Mouse (Mus musculus) liver, adult 2 months (tissue): ENCODE results near the gene Pdgfd. TPM values are rescaled to one million over a fixed set of nuclear protein-coding genes. Genes with fewer than 3 reads are reported as not detected.

Source experiments
- DNase-seq: peaks from one replicate; pipeline ENCODE4 v3.0.0-alpha.2; 2011; ENCODE audit warnings: low read depth, low spot score; ENCODE audit errors: extremely low read depth
- H3K27ac ChIP-seq: fragments of 200-500 bp; replicated peaks from 2 replicates; pipeline ENCODE4 v1.5.1; 2012; ENCODE audit warnings: low read depth, mild to moderate bottlenecking, control low read depth, inconsistent platforms, low read length; ENCODE audit not compliant: insufficient read depth
- H3K27me3 ChIP-seq: fragments of 200-500 bp; 2 replicates; pipeline ENCODE4 v1.6.1; 2012; ENCODE audit warnings: mild to moderate bottlenecking, moderate library complexity, low read length, inconsistent platforms; ENCODE audit not compliant: control insufficient read depth, insufficient read depth
- H3K36me3 ChIP-seq: fragments of 200-500 bp; 2 replicates; pipeline ENCODE4 v1.6.1; 2012; ENCODE audit warnings: low read length, inconsistent platforms; ENCODE audit not compliant: control insufficient read depth, insufficient read depth
- H3K4me1 ChIP-seq: fragments of 200-500 bp; 2 replicates; pipeline ENCODE4 v1.6.1; 2011; ENCODE audit warnings: low read length; ENCODE audit not compliant: control insufficient read depth, insufficient read depth
- H3K4me3 ChIP-seq: fragments of 200-500 bp; 2 replicates; pipeline ENCODE4 v1.5.1; 2011; ENCODE audit warnings: low read depth, mild to moderate bottlenecking, control low read depth, low read length, moderate library complexity; ENCODE audit not compliant: insufficient read depth
- H3K79me2 ChIP-seq: fragments of 200-500 bp; 2 replicates; pipeline ENCODE4 v1.6.1; 2012; ENCODE audit warnings: inconsistent platforms, mild to moderate bottlenecking, low read length, moderate library complexity; ENCODE audit not compliant: control insufficient read depth, insufficient read depth
- H3K9ac ChIP-seq: fragments of 200-500 bp; 2 replicates; pipeline ENCODE4 v1.6.1; 2012; ENCODE audit warnings: low read depth, mild to moderate bottlenecking, control low read depth, inconsistent platforms, low read length
- CTCF ChIP-seq: fragments of 200-500 bp; IDR thresholded peaks from 2 replicates; pipeline ENCODE4 v1.5.1; 2011; ENCODE audit warnings: low read depth, low read length, control low read depth
- POLR2A ChIP-seq: fragments of 200-500 bp; IDR thresholded peaks from 2 replicates; pipeline ENCODE4 v1.6.1; 2011; ENCODE audit warnings: low read length, control low read depth; ENCODE audit not compliant: insufficient read depth; ENCODE audit errors: extremely low read depth
- WGBS: fragments of 180-500 bp; shearing (Covaris S2); methylation state at CpG from one replicate; pipeline ENCODE4 v1.1.7; 2018; 5-methylcytosine and 5-hydroxymethylcytosine counted together
- polyA plus RNA-seq: library from polyadenylated mRNA; depleted of rRNA; stranded (reverse); fragments of >200 nt; gene quantifications from 2 replicates; pipeline ENCODE4 v1.2.3, GENCODE M21; 2012
- total RNA-seq: library from RNA; depleted of rRNA; stranded (reverse); fragments of >200 nt; gene quantifications from 2 replicates; pipeline ENCODE4 v1.2.3, GENCODE M21; 2014

Pdgfd gene
- total and polyA plus RNA-seq, 2 experiments, result 0.55 to 2.0 TPM

GRCm38 (mm10) chr9:6325408-6325807 is 157.0 kb downstream of the Pdgfd start:
- Histone ChIP-seq H3K27ac (no peak overlapping the region), H3K4me1 (no peaks in the 10 kb centered on the region), H3K79me2 (no peaks in the 10 kb centered on the region), H3K4me3 (no peak overlapping the region), H3K36me3 (no peaks in the 10 kb centered on the region), H3K9ac (no peak overlapping the region), H3K27me3 (no peaks in the 10 kb centered on the region)
- TF ChIP-seq POLR2A, result no peak
- TF ChIP-seq CTCF, result no peak
- 77% methylated on average over 2 of the region's 2 CpGs for WGBS
- no peak for DNase-seq

GRCm38 (mm10) chr9:6333499-6333898 is 165.1 kb downstream of the Pdgfd start:
- Histone ChIP-seq H3K9ac (no peak overlapping the region), H3K36me3 (no peaks in the 10 kb centered on the region), H3K4me1 (no peaks in the 10 kb centered on the region), H3K4me3 (no peak overlapping the region), H3K27me3 (no peaks in the 10 kb centered on the region), H3K79me2 (no peaks in the 10 kb centered on the region), H3K27ac (no peak overlapping the region)
- no peak for DNase-seq
- TF ChIP-seq POLR2A, result no peak
- no peak for TF ChIP-seq CTCF
- 69% methylated on average over 1 of the region's 1 CpGs for WGBS

DNA sequence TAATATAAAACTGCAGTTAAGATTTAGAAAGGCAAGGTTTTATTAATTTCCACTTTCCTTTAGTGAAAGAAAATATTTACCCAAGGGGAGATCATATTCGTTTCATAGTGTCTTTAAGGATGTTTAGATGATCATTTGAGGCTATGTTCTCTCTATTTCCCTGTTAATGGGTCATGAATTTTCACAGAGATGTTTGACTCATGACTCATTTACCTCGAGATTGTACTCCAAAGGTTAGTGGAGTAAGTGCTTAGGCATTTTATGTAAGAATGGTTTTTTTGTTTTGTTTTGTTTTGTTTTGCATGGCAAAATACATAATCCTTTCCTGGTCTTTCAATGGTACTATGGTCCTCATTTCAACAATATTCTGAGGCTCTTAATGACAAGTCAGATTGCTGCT is 167.9 kb downstream of the Pdgfd start:
- DNase-seq, result no peak
- Histone ChIP-seq H3K27ac (no peak overlapping the region), H3K4me1 (no peaks in the 10 kb centered on the region), H3K27me3 (no peaks in the 10 kb centered on the region), H3K4me3 (no peak overlapping the region), H3K36me3 (no peaks in the 10 kb centered on the region), H3K79me2 (no peaks in the 10 kb centered on the region), H3K9ac (no peak overlapping the region)
- TF ChIP-seq POLR2A (no peak), CTCF (no peak)
- WGBS, result 33% methylated on average over 2 of the region's 2 CpGs

- Histone ChIP-seq H3K4me3 (no peak overlapping the region), H3K27me3 (no peaks in the 10 kb centered on the region), H3K27ac (no peak overlapping the region), H3K4me1 (no peaks in the 10 kb centered on the region), H3K9ac (no peak overlapping the region), H3K36me3 (no peaks in the 10 kb centered on the region), H3K79me2 (no peaks in the 10 kb centered on the region)
- 84% methylated on average over 2 of the region's 2 CpGs for WGBS
- DNase-seq, result no peak
- TF ChIP-seq POLR2A, result no peak
- no peak for TF ChIP-seq CTCF
Observed at GRCm38 (mm10) chr9:6337891-6338290, 169.5 kb downstream of the Pdgfd start.

DNA sequence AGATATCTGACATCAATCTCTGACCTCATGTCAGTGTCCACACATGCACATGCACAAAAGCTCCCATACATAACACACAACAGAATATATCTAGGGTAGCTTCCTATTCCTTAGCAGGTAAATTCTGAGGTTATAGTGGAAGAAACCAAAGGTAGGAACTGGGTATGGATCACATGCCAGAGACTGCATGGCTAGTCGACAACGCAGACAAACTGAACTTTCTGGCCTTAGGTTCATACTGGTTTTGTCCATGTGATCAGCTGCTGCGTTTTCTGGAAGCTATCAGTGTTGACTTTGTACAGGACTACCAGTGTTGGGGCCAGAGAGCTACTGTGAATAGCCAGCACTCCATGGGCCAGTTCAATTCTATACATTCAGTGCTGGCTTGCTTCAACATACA is 170.0 kb downstream of the Pdgfd start:
- no peak overlapping the region for H3K4me3 ChIP-seq
- no peak for TF ChIP-seq CTCF
- TF ChIP-seq POLR2A, result no peak
- peak; percentile 20 for DNase-seq
- no peak overlapping the region for H3K27ac ChIP-seq
- H3K36me3 ChIP-seq, result no peaks in the 10 kb centered on the region
- H3K79me2 ChIP-seq, result no peaks in the 10 kb centered on the region
- no peaks in the 10 kb centered on the region for H3K27me3 ChIP-seq
- H3K4me1 ChIP-seq, result no peaks in the 10 kb centered on the region
- H3K9ac ChIP-seq, result no peak overlapping the region
- WGBS, result 74% methylated on average over 3 of the region's 3 CpGs

GRCm38 (mm10) chr9:6339394-6339793 is 171.0 kb downstream of the Pdgfd start:
- H3K36me3 ChIP-seq, result no peaks in the 10 kb centered on the region
- no peaks in the 10 kb centered on the region for H3K4me1 ChIP-seq
- no peak overlapping the region for H3K27ac ChIP-seq
- 53% methylated on average over 1 of the region's 1 CpGs for WGBS
- H3K4me3 ChIP-seq, result no peak overlapping the region
- H3K79me2 ChIP-seq, result no peaks in the 10 kb centered on the region
- no peak for DNase-seq
- H3K9ac ChIP-seq, result no peak overlapping the region
- TF ChIP-seq POLR2A (no peak), CTCF (no peak)
- H3K27me3 ChIP-seq, result no peaks in the 10 kb centered on the region
